Mouse (Mus musculus) activated CD4-positive, CD25-positive, alpha-beta regulatory T cell, adult 9 weeks (primary cell): ENCODE data around the gene Osr1. TPM values are rescaled to one million over a fixed set of nuclear protein-coding genes. Genes with fewer than 3 reads are reported as not detected.

Source experiments
- polyA plus RNA-seq: library from polyadenylated mRNA; unstranded; fragments of 100-300 nt; shearing (Covaris generic); gene quantifications from one replicate; pipeline ENCODE4 v1.2.1, GENCODE M21; 2017

Gene Osr1
- not detected for polyA plus RNA-seq

DNA sequence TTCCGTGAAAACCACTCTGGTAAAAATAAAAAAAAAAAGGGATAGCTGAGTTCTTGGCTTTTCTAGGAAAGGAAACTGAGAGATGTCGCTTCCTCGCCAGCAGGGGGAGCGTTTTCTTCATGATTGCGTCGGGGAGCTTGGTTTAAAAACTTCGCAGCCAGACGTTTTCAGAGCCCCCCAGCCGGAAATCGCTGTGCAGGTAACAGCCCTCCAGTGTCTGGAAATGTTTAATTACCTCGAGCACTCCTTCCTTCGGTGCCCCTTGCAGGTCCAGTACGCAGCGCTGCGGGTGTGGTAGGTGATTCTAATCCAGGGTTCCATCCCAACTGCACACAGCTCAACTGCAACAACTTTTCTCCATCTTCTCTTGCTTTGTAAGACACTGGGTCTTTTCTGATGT, at the start of gene Osr1:
TSS of gene Osr1 (plus strand) at position 146 of the 400 bp plus-strand sequence.

